Mouse (Mus musculus) heart, postnatal 0 days (tissue): Measurements from ENCODE around the gene Hspb2. TPM values are rescaled to one million over a fixed set of nuclear protein-coding genes. Genes with fewer than 3 reads are reported as not detected.

Experiments
- ATAC-seq: fragments of 200-750 bp; cut with Nextera tagmentation; 2 replicates; pipeline ENCODE4 v1.8.0; 2017; ENCODE audit warnings: low read depth, moderate number of reproducible peaks, moderate library complexity; ENCODE audit not compliant: insufficient read depth
- DNase-seq: peaks from one replicate; pipeline ENCODE4 v3.0.0-alpha.2; 2016; ENCODE audit warnings: low spot score
- H3K27ac ChIP-seq: fragments of 300-500 bp; sonication (generic); 2 replicates; pipeline ENCODE4 v1.5.1; 2014; ENCODE audit warnings: low read depth, mild to moderate bottlenecking
- H3K27me3 ChIP-seq: fragments of 300-500 bp; sonication (generic); 2 replicates; pipeline ENCODE4 v1.6.1; 2014; ENCODE audit warnings: low read length, mixed read lengths; ENCODE audit not compliant: control insufficient read depth, insufficient read depth
- H3K36me3 ChIP-seq: fragments of 300-500 bp; sonication (generic); replicated peaks from 2 replicates; pipeline ENCODE4 v1.6.1; 2014; ENCODE audit warnings: low read length, mixed read lengths; ENCODE audit not compliant: control insufficient read depth, insufficient read depth
- H3K4me1 ChIP-seq: fragments of 300-500 bp; sonication (generic); 2 replicates; pipeline ENCODE4 v1.6.1; 2014; ENCODE audit warnings: antibody characterized with exemption; ENCODE audit not compliant: control insufficient read depth, insufficient read depth
- H3K4me2 ChIP-seq: fragments of 300-500 bp; sonication (generic); 2 replicates; pipeline ENCODE4 v1.6.1; 2014; ENCODE audit warnings: low read depth, mild to moderate bottlenecking, low read length, moderate library complexity
- H3K4me3 ChIP-seq: fragments of 300-500 bp; sonication (generic); 2 replicates; pipeline ENCODE4 v1.5.1; 2014; ENCODE audit warnings: low read depth, low read length
- H3K9ac ChIP-seq: fragments of 300-500 bp; sonication (generic); replicated peaks from 2 replicates; pipeline ENCODE4 v1.6.1; 2014; ENCODE audit warnings: low read depth, low read length, mixed read lengths
- H3K9me3 ChIP-seq: fragments of 300-500 bp; sonication (generic); replicated peaks from 2 replicates; pipeline ENCODE4 v1.6.1; 2016; ENCODE audit warnings: low read length; ENCODE audit not compliant: control insufficient read depth
- CTCF ChIP-seq: IDR thresholded peaks from 2 replicates; pipeline ENCODE4 v1.5.1; 2016; ENCODE audit warnings: antibody characterized with exemption, control low read depth, low read depth
- EP300 ChIP-seq: IDR thresholded peaks from 2 replicates; pipeline ENCODE4 v1.6.1; 2016; ENCODE audit warnings: antibody characterized with exemption, low read depth
- WGBS: fragments of 180-500 bp; shearing (Covaris S2); extraction: QIAGEN DNeasy Blood & Tissue Kit; methylation state at CpG from one replicate; pipeline ENCODE4 v1.1.7; 2014; 5-methylcytosine and 5-hydroxymethylcytosine counted together
- polyA plus RNA-seq: library from polyadenylated mRNA; unstranded; fragments of >200 nt; fragmentation: Nextera tagmentation; extraction: Ambion mirVana; gene quantifications from 2 replicates; pipeline ENCODE4 v1.2.1, GENCODE M21; 2015
- total RNA-seq: library from RNA; depleted of rRNA; stranded (reverse); fragments of >200 nt; gene quantifications from 2 replicates; pipeline ENCODE4 v1.2.3, GENCODE M21; 2014; ENCODE audit warnings: low replicate concordance

Gene Hspb2
- total and polyA plus RNA-seq, 2 experiments from 2014 or later: 241 to 313 TPM

DNA sequence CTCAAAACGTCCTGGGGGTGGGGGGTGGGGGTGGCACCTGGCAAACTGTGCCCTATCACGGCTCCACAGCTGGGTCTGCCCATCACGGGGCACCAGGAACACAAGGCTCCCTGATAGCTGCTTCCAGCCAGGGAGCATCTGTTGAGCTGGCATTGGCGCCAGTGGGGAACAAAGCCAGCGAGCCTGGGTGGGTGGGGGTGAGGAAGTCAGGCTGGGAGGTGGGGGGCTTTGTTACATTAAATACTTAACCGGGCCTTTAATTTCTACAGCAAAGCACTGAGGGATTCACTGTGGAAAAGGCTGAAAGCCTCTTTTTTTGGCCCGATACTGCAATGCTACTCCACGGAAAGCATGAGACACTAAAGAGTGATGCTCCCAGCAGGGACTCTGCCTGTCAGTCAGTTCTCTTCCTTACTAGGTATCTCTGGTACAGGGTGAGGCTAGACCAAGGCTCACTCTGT lies 29.7 kb downstream of the Hspb2 start:
- H3K36me3 ChIP-seq: no peaks in the 10 kb centered on the region
- H3K27ac ChIP-seq: peak overlapping the region; percentile 95
- 20% methylated on average over 8 of the region's 8 CpGs for WGBS
- no peaks in the 10 kb centered on the region for H3K27me3 ChIP-seq
- peaks cover 37% of the 10 kb centered on the region for H3K4me1 ChIP-seq
- ATAC-seq (peak; percentile 63), DNase-seq (peak; percentile 45)
- H3K9me3 ChIP-seq: no peaks in the 10 kb centered on the region
- no peak overlapping the region; the same call in 1 of the 2 replicates for H3K4me3 ChIP-seq
- no peak overlapping the region for H3K9ac ChIP-seq
- H3K4me2 ChIP-seq: peak overlapping the region; percentile 58; the same call in 1 of the 2 replicates
- TF ChIP-seq CTCF (no peak), EP300 (peak; percentile 81)

DNA sequence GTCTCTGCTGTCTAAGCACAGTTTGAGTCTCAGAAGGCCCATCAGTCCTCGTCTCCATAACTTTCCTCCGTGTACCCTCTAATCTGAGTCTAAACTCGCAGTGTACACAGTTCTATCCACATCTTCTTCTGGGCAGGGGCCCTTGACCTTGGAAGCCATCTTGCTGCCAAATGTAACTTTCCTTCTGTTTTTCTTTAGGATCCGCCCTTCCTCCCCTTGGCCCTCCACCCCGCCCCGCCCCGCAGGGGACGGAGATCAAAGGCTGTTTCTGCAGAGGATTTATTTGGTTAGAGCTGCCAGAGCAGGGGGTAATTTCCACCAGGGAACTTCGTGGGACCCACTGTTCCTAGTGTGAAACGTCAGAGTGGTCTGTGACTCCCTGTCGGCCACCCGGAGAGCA lies 31.1 kb downstream of the Hspb2 start:
- WGBS: 46% methylated on average over 12 of the region's 12 CpGs
- Histone ChIP-seq H3K4me2 (no peak overlapping the region), H3K27me3 (no peaks in the 10 kb centered on the region), H3K36me3 (no peaks in the 10 kb centered on the region), H3K9me3 (no peaks in the 10 kb centered on the region), H3K9ac (no peak overlapping the region), H3K4me3 (no peak overlapping the region), H3K27ac (0 out of 2 replicates have a peak overlapping the region, but pooled peaks have one; percentile 25), H3K4me1 (peaks cover 30% of the 10 kb centered on the region)
- ATAC-seq: no peak
- DNase-seq: no peak
- TF ChIP-seq CTCF (no peak), EP300 (no peak)

DNA sequence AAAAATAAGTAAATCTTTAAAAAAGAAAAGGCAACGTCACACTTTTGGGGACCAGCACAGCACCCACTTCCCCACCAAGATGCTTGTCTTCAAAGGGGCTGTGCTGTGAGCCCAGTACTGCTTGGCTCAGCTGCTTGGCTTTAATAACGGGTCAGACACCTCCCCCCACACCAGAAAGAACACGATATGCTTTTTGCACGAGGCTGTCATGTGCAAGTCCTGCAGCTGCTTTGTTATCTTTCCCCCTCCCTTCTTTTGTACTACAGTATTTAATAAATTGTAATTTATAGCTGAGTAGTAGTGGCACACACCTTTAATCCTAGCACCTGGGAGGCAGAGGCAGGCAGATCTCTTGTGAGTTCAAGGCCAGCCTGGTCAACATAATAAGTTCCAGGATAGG lies 33.3 kb downstream of the Hspb2 start:
- TF ChIP-seq CTCF: no peak
- peak; percentile 91 for TF ChIP-seq EP300
- Histone ChIP-seq H3K4me3 (no peak overlapping the region), H3K27me3 (no peaks in the 10 kb centered on the region), H3K4me1 (peaks cover 11% of the 10 kb centered on the region; the same call in 1 of the 2 replicates), H3K36me3 (no peaks in the 10 kb centered on the region), H3K9ac (no peak overlapping the region), H3K4me2 (no peak overlapping the region), H3K27ac (no peak overlapping the region), H3K9me3 (no peaks in the 10 kb centered on the region)
- ATAC-seq: no peak
- WGBS: 43% methylated on average over 4 of the region's 4 CpGs
- DNase-seq: no peak

DNA sequence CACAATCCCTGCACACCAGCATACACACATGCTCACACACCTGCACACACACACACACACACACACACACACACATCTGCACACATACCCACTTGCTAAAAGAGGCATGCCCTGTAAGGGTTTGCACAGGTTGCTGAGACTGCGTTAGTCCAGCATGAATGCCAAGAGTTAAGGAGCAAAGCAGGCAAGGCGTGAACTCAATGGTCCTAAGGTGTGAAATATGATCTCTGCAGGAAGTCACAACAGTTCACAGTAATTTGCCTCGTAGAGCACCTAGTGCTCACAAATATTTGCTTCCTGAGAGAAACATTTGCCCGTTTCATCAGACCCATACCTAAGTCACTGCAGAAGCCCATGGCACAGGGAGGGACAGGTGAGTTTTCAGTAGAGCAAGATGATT lies 38.0 kb downstream of the Hspb2 start:
- H3K27me3 ChIP-seq: no peaks in the 10 kb centered on the region
- no peak overlapping the region for H3K9ac ChIP-seq
- WGBS: 47% methylated on average over 4 of the region's 4 CpGs
- H3K36me3 ChIP-seq: no peaks in the 10 kb centered on the region; the same call in 1 of the 2 replicates
- TF ChIP-seq EP300: no peak
- no peak for TF ChIP-seq CTCF
- no peak overlapping the region for H3K4me2 ChIP-seq
- ATAC-seq (no peak), DNase-seq (no peak)
- no peak overlapping the region for H3K27ac ChIP-seq
- H3K4me3 ChIP-seq: no peak overlapping the region
- no peaks in the 10 kb centered on the region for H3K9me3 ChIP-seq
- H3K4me1 ChIP-seq: 0 out of 2 replicates have a peak, but pooled peaks cover 4% of the 10 kb centered on the region

DNA sequence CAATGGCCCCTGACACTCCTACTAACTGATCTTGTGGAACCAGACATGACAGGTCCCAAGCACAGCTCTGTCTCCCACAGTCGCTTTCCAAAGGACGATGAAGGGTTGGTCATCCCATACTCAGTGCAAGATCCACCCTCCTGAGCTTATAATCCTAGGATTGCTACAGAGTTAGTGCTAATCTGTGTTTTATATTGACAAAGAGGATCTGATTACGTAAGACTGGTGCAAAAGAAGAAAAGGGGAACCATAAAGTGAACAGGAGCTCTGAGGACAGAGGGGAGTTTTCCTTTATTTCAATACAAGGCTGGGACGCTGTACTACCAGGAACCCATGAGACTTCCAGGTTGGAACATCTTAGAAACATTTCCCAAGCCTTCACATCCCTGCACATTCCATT lies 40.8 kb downstream of the Hspb2 start:
- no peak overlapping the region for H3K4me2 ChIP-seq
- ATAC-seq (no peak), DNase-seq (no peak)
- H3K36me3 ChIP-seq: no peaks in the 10 kb centered on the region; the same call in 1 of the 2 replicates
- H3K9me3 ChIP-seq: no peaks in the 10 kb centered on the region
- WGBS: 82% methylated on average over 4 of the region's 4 CpGs
- TF ChIP-seq CTCF: no peak
- no peak for TF ChIP-seq EP300
- H3K4me1 ChIP-seq: no peaks in the 10 kb centered on the region
- no peak overlapping the region for H3K9ac ChIP-seq
- no peaks in the 10 kb centered on the region for H3K27me3 ChIP-seq
- H3K27ac ChIP-seq: no peak overlapping the region
- no peak overlapping the region for H3K4me3 ChIP-seq

DNA sequence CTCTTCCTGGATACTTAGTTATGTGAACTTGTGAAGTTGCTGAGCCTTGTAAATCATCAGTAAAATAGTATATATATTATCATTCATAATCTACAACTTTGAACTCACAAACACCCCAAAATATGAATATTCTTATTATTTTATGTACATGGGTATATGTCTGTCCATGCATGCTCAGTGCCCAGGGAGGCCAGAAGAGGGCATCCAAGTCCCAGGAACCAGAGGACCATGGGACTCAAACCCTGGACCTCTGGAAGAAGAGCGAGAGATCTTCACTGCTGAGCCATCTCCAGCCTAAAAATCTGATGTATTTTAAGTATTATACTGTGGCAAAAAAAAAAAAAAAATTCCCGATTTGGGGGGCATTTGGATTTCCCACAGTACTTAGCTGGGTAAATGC lies 43.0 kb downstream of the Hspb2 start:
- no peaks in the 10 kb centered on the region for H3K4me1 ChIP-seq
- no peaks in the 10 kb centered on the region for H3K9me3 ChIP-seq
- no peak overlapping the region for H3K4me2 ChIP-seq
- 22% methylated on average over 2 of the region's 2 CpGs for WGBS
- ATAC-seq (no peak), DNase-seq (no peak)
- no peak overlapping the region for H3K9ac ChIP-seq
- no peak overlapping the region for H3K27ac ChIP-seq
- peaks cover 3% of the 10 kb centered on the region; the same call in 1 of the 2 replicates for H3K36me3 ChIP-seq
- no peak overlapping the region for H3K4me3 ChIP-seq
- no peak for TF ChIP-seq EP300
- TF ChIP-seq CTCF: peak; percentile 69
- no peaks in the 10 kb centered on the region for H3K27me3 ChIP-seq
